Mouse (Mus musculus): ENCODE data around the gene Hnrnpdl. TPM values are rescaled to one million over a fixed set of nuclear protein-coding genes. Genes with fewer than 3 reads are reported as not detected.

Gene Hnrnpdl
- polyA plus RNA-seq, 1 experiment from 2014 or later: 157 TPM

DNA sequence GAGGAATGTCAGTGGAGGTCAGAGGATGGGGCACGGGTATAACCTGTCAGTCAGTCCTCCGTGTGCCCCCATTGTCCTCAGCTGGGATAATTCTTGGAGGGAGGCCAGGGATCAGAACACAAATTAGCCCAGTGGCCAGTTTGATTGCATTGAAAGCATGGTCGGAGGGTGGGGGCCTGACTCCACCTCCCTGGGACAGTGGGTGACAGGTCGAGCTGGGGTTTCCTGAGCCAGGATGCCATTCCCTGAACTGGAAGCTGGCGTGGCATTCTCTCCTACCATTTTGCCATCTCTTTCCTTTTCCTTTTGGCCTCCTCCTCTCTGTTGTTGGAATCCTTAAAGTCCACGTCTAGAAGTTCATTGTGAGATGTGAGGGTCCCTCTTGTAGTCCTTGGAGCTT, 33.6 kb downstream of the Hnrnpdl start:
- Histone ChIP-seq H3K4me3 (ENCODE audit: low read depth, low read length) (no peak overlapping the region), H3K4me2 (peak overlapping the region; percentile 18; the same call in 1 of the 2 replicates), H3K4me1 (replicated peaks; ENCODE audit: control insufficient read depth, insufficient read depth, low read length) (peaks cover 10% of the 10 kb centered on the region), H3K27ac (ENCODE audit: low read depth, low read length) (peak overlapping the region; percentile 9; the same call in 1 of the 2 replicates), H3K36me3 (ENCODE audit: control insufficient read depth, insufficient read depth, low read length) (no peaks in the 10 kb centered on the region), H3K27me3 (replicated peaks; ENCODE audit: control insufficient read depth, insufficient read depth, low read length) (no peaks in the 10 kb centered on the region), H3K9ac (ENCODE audit: low read depth, low read length) (no peak overlapping the region), H3K9me3 (ENCODE audit: control insufficient read depth, low read length) (no peaks in the 10 kb centered on the region)
- DNase-seq (ENCODE audit: low spot score) (no peak), ATAC-seq (replicated peaks; ENCODE audit: low FRiP score) (no peak; the same call in 1 of the 2 replicates)
- WGBS: 81% methylated on average over 6 of the region's 6 CpGs

DNA sequence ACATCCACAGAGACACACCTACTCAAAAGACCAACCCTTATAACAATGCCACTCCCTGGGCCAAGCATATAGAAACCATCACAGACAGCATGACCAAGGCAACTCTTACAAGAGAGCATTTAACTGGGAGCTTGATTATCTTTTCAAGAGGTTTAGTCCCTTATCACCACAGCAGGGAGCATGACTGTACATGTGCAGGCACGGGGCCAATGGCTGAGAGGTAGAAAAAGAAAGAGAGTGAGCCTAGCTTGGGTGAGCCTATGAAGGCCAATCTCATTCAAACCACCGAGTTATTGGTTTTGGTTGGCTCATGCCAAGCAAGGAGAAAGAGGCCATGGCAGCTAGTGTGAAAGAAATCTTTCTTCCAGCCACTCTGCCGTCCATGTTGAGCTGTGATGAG, 34.0 kb downstream of the Hnrnpdl start:
- ATAC-seq (replicated peaks; ENCODE audit: low FRiP score): peak; percentile 84
- no peak for DNase-seq (ENCODE audit: low spot score)
- Histone ChIP-seq H3K4me3 (ENCODE audit: low read depth, low read length) (no peak overlapping the region), H3K9me3 (ENCODE audit: control insufficient read depth, low read length) (no peaks in the 10 kb centered on the region), H3K36me3 (ENCODE audit: control insufficient read depth, insufficient read depth, low read length) (no peaks in the 10 kb centered on the region), H3K27ac (ENCODE audit: low read depth, low read length) (peak overlapping the region; percentile 9; the same call in 1 of the 2 replicates), H3K4me1 (replicated peaks; ENCODE audit: control insufficient read depth, insufficient read depth, low read length) (peaks cover 10% of the 10 kb centered on the region), H3K9ac (ENCODE audit: low read depth, low read length) (no peak overlapping the region), H3K27me3 (replicated peaks; ENCODE audit: control insufficient read depth, insufficient read depth, low read length) (no peaks in the 10 kb centered on the region), H3K4me2 (peak overlapping the region; percentile 18; the same call in 1 of the 2 replicates)
- WGBS: 56% methylated on average over 3 of the region's 3 CpGs

DNA sequence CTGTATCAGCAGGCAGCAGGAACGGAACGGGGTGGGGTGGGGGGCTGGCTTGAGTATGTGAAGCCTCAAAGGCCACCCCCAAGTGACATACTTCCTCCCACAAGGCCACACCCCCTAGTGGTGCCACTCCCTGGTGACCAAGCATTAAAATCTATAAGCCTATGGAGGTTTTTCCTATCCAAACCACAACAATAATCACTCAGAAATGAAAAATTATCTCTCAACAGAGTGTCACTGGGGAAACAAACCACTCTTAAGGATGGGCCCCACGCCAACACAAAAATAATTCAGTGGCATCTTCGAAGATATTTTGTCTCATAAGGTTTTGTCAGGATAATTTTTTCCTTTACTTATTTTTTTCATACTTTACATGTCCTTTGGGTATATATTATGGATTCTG, 35.6 kb downstream of the Hnrnpdl start:
- H3K27me3 ChIP-seq (replicated peaks; ENCODE audit: control insufficient read depth, insufficient read depth, low read length): no peaks in the 10 kb centered on the region
- no peak for ATAC-seq (replicated peaks; ENCODE audit: low FRiP score)
- H3K4me3 ChIP-seq (ENCODE audit: low read depth, low read length): no peak overlapping the region
- no peaks in the 10 kb centered on the region for H3K9me3 ChIP-seq (ENCODE audit: control insufficient read depth, low read length)
- H3K4me1 ChIP-seq (replicated peaks; ENCODE audit: control insufficient read depth, insufficient read depth, low read length): peaks cover 10% of the 10 kb centered on the region
- H3K27ac ChIP-seq (ENCODE audit: low read depth, low read length): no peak overlapping the region
- WGBS: 79% methylated on average over 4 of the region's 4 CpGs
- no peak for DNase-seq (ENCODE audit: low spot score)
- no peak overlapping the region for H3K4me2 ChIP-seq
- H3K9ac ChIP-seq (ENCODE audit: low read depth, low read length): no peak overlapping the region
- no peaks in the 10 kb centered on the region for H3K36me3 ChIP-seq (ENCODE audit: control insufficient read depth, insufficient read depth, low read length)

DNA sequence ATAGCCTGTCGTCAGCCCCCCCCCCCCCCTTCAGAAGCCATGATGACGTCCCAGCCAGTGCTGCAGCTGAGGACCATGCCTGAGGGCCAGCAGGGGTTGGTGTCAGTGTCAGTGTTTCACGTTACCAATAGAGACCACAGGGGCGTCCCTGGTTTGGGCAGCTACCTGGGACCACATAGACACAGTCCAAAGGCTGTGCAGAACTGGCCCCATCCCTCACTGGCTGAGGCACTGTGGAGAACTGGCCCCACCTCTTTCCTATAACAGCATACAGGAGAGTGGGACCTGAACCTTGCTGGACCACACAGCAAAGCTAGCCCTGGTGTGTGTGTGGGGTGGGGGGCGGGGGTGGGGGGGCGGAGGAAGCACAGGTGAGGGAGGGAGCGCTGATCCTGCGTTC, 39.0 kb downstream of the Hnrnpdl start:
- Histone ChIP-seq H3K4me2 (no peak overlapping the region), H3K27me3 (replicated peaks; ENCODE audit: control insufficient read depth, insufficient read depth, low read length) (no peaks in the 10 kb centered on the region), H3K4me3 (ENCODE audit: low read depth, low read length) (no peak overlapping the region), H3K9ac (ENCODE audit: low read depth, low read length) (no peak overlapping the region), H3K36me3 (ENCODE audit: control insufficient read depth, insufficient read depth, low read length) (no peaks in the 10 kb centered on the region), H3K4me1 (replicated peaks; ENCODE audit: control insufficient read depth, insufficient read depth, low read length) (no peaks in the 10 kb centered on the region), H3K27ac (ENCODE audit: low read depth, low read length) (no peak overlapping the region), H3K9me3 (ENCODE audit: control insufficient read depth, low read length) (no peaks in the 10 kb centered on the region)
- ATAC-seq (replicated peaks; ENCODE audit: low FRiP score): no peak
- WGBS: 65% methylated on average over 8 of the region's 8 CpGs
- no peak for DNase-seq (ENCODE audit: low spot score)

DNA sequence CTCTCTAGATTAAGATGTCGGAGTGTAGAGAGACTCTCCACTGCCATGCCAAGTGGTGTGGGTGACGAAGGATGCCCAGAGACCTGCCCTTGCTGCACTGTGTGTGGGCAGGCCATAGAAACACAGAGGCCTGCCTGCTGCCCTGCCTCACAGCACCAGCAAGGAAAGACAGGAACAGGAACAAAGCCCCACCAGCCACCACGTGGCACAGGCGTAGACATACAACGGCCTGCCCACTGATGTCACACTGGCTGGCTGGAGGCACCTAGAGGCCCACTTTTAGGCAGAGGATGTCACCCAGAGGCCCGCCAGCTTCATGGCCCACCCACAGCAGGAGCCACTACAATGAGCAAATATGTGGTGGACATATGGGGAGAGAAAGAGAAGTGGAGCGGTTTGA, 39.4 kb downstream of the Hnrnpdl start:
- H3K36me3 ChIP-seq (ENCODE audit: control insufficient read depth, insufficient read depth, low read length): no peaks in the 10 kb centered on the region
- H3K27ac ChIP-seq (ENCODE audit: low read depth, low read length): no peak overlapping the region
- no peak overlapping the region for H3K4me2 ChIP-seq
- no peak overlapping the region for H3K9ac ChIP-seq (ENCODE audit: low read depth, low read length)
- no peaks in the 10 kb centered on the region for H3K9me3 ChIP-seq (ENCODE audit: control insufficient read depth, low read length)
- no peak overlapping the region for H3K4me3 ChIP-seq (ENCODE audit: low read depth, low read length)
- 66% methylated on average over 7 of the region's 7 CpGs for WGBS
- H3K27me3 ChIP-seq (replicated peaks; ENCODE audit: control insufficient read depth, insufficient read depth, low read length): no peaks in the 10 kb centered on the region
- H3K4me1 ChIP-seq (replicated peaks; ENCODE audit: control insufficient read depth, insufficient read depth, low read length): no peaks in the 10 kb centered on the region
- DNase-seq (ENCODE audit: low spot score): no peak
- ATAC-seq (replicated peaks; ENCODE audit: low FRiP score): no peak

DNA sequence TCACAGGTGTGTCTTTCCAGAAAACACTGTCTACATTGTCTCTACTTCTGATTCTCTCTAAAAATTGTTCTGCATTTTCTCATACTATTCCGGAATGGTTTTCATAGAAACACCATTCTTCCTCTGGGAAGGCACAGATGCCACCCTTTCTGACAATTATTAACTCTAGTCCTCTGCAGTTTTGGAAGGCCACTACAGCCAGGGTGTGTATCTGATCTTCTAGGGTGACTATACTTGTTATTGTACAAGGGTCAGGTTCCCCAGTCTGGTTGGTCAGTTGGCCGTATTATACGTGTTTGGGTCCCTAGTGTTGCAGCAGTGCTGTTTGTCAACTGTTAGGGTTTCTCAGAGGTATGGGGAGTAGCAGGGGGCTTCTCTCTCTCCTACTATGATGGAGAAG, 44.8 kb downstream of the Hnrnpdl start:
- no peaks in the 10 kb centered on the region for H3K4me1 ChIP-seq (replicated peaks; ENCODE audit: control insufficient read depth, insufficient read depth, low read length)
- no peak overlapping the region for H3K9ac ChIP-seq (ENCODE audit: low read depth, low read length)
- WGBS: 90% methylated on average over 3 of the region's 3 CpGs
- H3K27ac ChIP-seq (ENCODE audit: low read depth, low read length): no peak overlapping the region
- DNase-seq (ENCODE audit: low spot score) (no peak), ATAC-seq (replicated peaks; ENCODE audit: low FRiP score) (no peak)
- H3K9me3 ChIP-seq (ENCODE audit: control insufficient read depth, low read length): no peaks in the 10 kb centered on the region
- H3K4me3 ChIP-seq (ENCODE audit: low read depth, low read length): no peak overlapping the region
- no peak overlapping the region; the same call in 1 of the 2 replicates for H3K4me2 ChIP-seq
- no peaks in the 10 kb centered on the region for H3K36me3 ChIP-seq (ENCODE audit: control insufficient read depth, insufficient read depth, low read length)
- H3K27me3 ChIP-seq (replicated peaks; ENCODE audit: control insufficient read depth, insufficient read depth, low read length): no peaks in the 10 kb centered on the region

DNA sequence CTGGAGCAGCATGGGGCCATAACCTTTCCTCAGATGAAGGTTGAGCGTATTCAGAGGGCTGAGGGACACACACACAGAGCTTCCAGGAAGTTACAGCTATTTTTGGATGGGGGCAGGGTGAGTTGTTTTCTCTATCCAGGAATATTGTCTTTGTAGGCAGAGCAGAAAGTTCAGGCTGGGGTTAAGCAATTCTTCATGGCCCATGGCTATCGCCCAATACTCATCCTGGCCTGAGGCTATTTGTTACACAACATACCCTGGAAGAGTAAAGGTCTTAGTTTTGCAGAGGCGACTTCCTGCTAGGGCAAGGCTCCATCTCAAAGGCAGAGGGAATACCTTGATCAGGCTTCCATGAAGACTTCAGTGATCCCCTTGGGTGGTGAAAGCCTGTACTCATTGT, 45.3 kb downstream of the Hnrnpdl start:
- ATAC-seq (replicated peaks; ENCODE audit: low FRiP score): 0 out of 2 replicates have a peak, but pooled peaks have one; percentile 18
- WGBS: 66% methylated on average over 3 of the region's 3 CpGs
- no peak overlapping the region for H3K4me3 ChIP-seq (ENCODE audit: low read depth, low read length)
- H3K9ac ChIP-seq (ENCODE audit: low read depth, low read length): no peak overlapping the region
- no peaks in the 10 kb centered on the region for H3K4me1 ChIP-seq (replicated peaks; ENCODE audit: control insufficient read depth, insufficient read depth, low read length)
- no peak overlapping the region; the same call in 1 of the 2 replicates for H3K4me2 ChIP-seq
- no peaks in the 10 kb centered on the region for H3K36me3 ChIP-seq (ENCODE audit: control insufficient read depth, insufficient read depth, low read length)
- H3K27me3 ChIP-seq (replicated peaks; ENCODE audit: control insufficient read depth, insufficient read depth, low read length): no peaks in the 10 kb centered on the region
- DNase-seq (ENCODE audit: low spot score): no peak
- H3K9me3 ChIP-seq (ENCODE audit: control insufficient read depth, low read length): no peaks in the 10 kb centered on the region
- no peak overlapping the region for H3K27ac ChIP-seq (ENCODE audit: low read depth, low read length)

Other genes with a start within 250 kb of the Hnrnpdl start
- not detected in 2 replicates for gene Vamp9, start 133.4 kb downstream of the Hnrnpdl start, polyA plus RNA-seq (2014; fragmentation: Nextera tagmentation; extraction: Ambion mirVana)
- 150 and 152 TPM in 2 replicates for gene Hnrnpd, start 60.7 kb downstream of the Hnrnpdl start, polyA plus RNA-seq (2014; fragmentation: Nextera tagmentation; extraction: Ambion mirVana)
- 1.3 and 1.9 TPM in 2 replicates for gene 4930524J08Rik, start 60.6 kb downstream of the Hnrnpdl start, polyA plus RNA-seq (2014; fragmentation: Nextera tagmentation; extraction: Ambion mirVana)
- gene Enoph1, start 321 bp upstream of the Hnrnpdl start, polyA plus RNA-seq (2014; fragmentation: Nextera tagmentation; extraction: Ambion mirVana): 52.6 and 61.2 TPM in 2 replicates
- gene Tmem150c, start 120.1 kb upstream of the Hnrnpdl start, polyA plus RNA-seq (2014; fragmentation: Nextera tagmentation; extraction: Ambion mirVana): 1.2 and 2.3 TPM in 2 replicates

Data from liver, embryonic 11.5 days (tissue).